Mouse (Mus musculus) yolk sac, embryonic 10.5 days (tissue): Measurements from ENCODE around the gene Slc46a2.

Experiments
- DNase-seq: peaks from one replicate; pipeline ENCODE4 v3.0.0-alpha.2; 2017; ENCODE audit warnings: low spot score

Slc46a2 gene

GRCm38 (mm10) chr4:59859693-59860425 is 55.0 kb downstream of the Slc46a2 start:
- no peak for DNase-seq
